Mouse (Mus musculus) embryonic facial prominence, embryonic 14.5 days (tissue): Measurements from ENCODE around the gene Man1a2. TPM values are rescaled to one million over a fixed set of nuclear protein-coding genes. Genes with fewer than 3 reads are reported as not detected.

ENCODE experiments used
- polyA plus RNA-seq: library from polyadenylated mRNA; unstranded; fragments of >200 nt; fragmentation: Nextera tagmentation; extraction: Ambion mirVana; gene quantifications from 2 replicates; pipeline ENCODE4 v1.2.1, GENCODE M21; 2014

The Man1a2 gene
- polyA plus RNA-seq, 1 experiment from 2014 or later = 89.7 TPM

Other genes with a start within 250 kb of the Man1a2 start
- gene Tent5c, start 196.2 kb downstream of the Man1a2 start, polyA plus RNA-seq = 8.7 and 13.2 TPM in 2 replicates
- gene Vtcn1, start 140.0 kb upstream of the Man1a2 start, polyA plus RNA-seq = 0.39 and 0.53 TPM in 2 replicates
- 3.9 and 7.1 TPM in 2 replicates for gene Trim45, start 236.7 kb upstream of the Man1a2 start, polyA plus RNA-seq